Mouse (Mus musculus) cortical plate, adult 2 months (tissue): ENCODE results near the gene Ptprm. TPM values are rescaled to one million over a fixed set of nuclear protein-coding genes. Genes with fewer than 3 reads are reported as not detected.

Experiments used
- H3K27ac ChIP-seq: fragments of 200-500 bp; 2 replicates; pipeline ENCODE4 v1.5.1; 2012; ENCODE audit warnings: low read length, control low read depth, inconsistent platforms; ENCODE audit not compliant: insufficient read depth
- H3K4me1 ChIP-seq: fragments of 200-500 bp; 2 replicates; pipeline ENCODE4 v1.6.1; 2011; ENCODE audit warnings: low read length; ENCODE audit not compliant: control insufficient read depth, insufficient read depth
- H3K4me3 ChIP-seq: fragments of 200-500 bp; 2 replicates; pipeline ENCODE4 v1.5.1; 2011; ENCODE audit warnings: mild to moderate bottlenecking, low read length, control low read depth; ENCODE audit not compliant: insufficient read depth
- CTCF ChIP-seq: fragments of 200-500 bp; IDR thresholded peaks from 2 replicates; pipeline ENCODE4 v1.5.1; 2011; ENCODE audit warnings: mild to moderate bottlenecking, control low read depth, low read length; ENCODE audit not compliant: insufficient read depth; ENCODE audit errors: extremely low read depth
- POLR2A ChIP-seq: fragments of 200-500 bp; IDR thresholded peaks from 2 replicates; pipeline ENCODE4 v1.6.1; 2011; ENCODE audit warnings: mild to moderate bottlenecking, low read length, control low read depth; ENCODE audit not compliant: insufficient read depth; ENCODE audit errors: extremely low read depth
- polyA plus RNA-seq: library from polyadenylated mRNA; depleted of rRNA; stranded (reverse); fragments of >200 nt; gene quantifications from 2 replicates; pipeline ENCODE4 v1.2.3, GENCODE M21; 2012

Gene Ptprm
- polyA plus RNA-seq, 1 experiment: 21.8 TPM

GRCm38 (mm10) chr17:66768689-66769275, 585.5 kb downstream of the Ptprm start:
- no peak overlapping the region for H3K4me3 ChIP-seq
- TF ChIP-seq POLR2A (no peak), CTCF (no peak)
- no peaks in the 10 kb centered on the region for H3K4me1 ChIP-seq
- no peak overlapping the region for H3K27ac ChIP-seq

GRCm38 (mm10) chr17:66766166-66766565, 588.1 kb downstream of the Ptprm start:
- no peak for TF ChIP-seq CTCF
- no peak for TF ChIP-seq POLR2A
- Histone ChIP-seq H3K4me3 (no peak overlapping the region), H3K27ac (no peak overlapping the region), H3K4me1 (no peaks in the 10 kb centered on the region)

- TF ChIP-seq CTCF (no peak), POLR2A (no peak)
- no peaks in the 10 kb centered on the region for H3K4me1 ChIP-seq
- no peak overlapping the region for H3K4me3 ChIP-seq
- no peak overlapping the region for H3K27ac ChIP-seq
Observed at GRCm38 (mm10) chr17:66764435-66764834, 589.8 kb downstream of the Ptprm start.

- no peak overlapping the region for H3K4me3 ChIP-seq
- no peaks in the 10 kb centered on the region for H3K4me1 ChIP-seq
- TF ChIP-seq CTCF: no peak
- H3K27ac ChIP-seq: no peak overlapping the region
Observed at GRCm38 (mm10) chr17:66762716-66763115, 591.5 kb downstream of the Ptprm start.

GRCm38 (mm10) chr17:66761326-66762296, 592.6 kb downstream of the Ptprm start:
- Histone ChIP-seq H3K4me1 (no peaks in the 10 kb centered on the region), H3K4me3 (no peak overlapping the region), H3K27ac (no peak overlapping the region)
- TF ChIP-seq POLR2A (no peak), CTCF (no peak)

- Histone ChIP-seq H3K4me3 (no peak overlapping the region), H3K4me1 (no peaks in the 10 kb centered on the region), H3K27ac (no peak overlapping the region)
- TF ChIP-seq CTCF (no peak), POLR2A (no peak)
Observed at GRCm38 (mm10) chr17:66757025-66757511, 597.2 kb downstream of the Ptprm start.

GRCm38 (mm10) chr17:66756500-66756899, 597.8 kb downstream of the Ptprm start:
- H3K4me3 ChIP-seq: no peak overlapping the region
- TF ChIP-seq POLR2A: no peak
- no peaks in the 10 kb centered on the region for H3K4me1 ChIP-seq
- H3K27ac ChIP-seq: no peak overlapping the region

- no peak overlapping the region for H3K4me3 ChIP-seq
- H3K27ac ChIP-seq: no peak overlapping the region
- H3K4me1 ChIP-seq: no peaks in the 10 kb centered on the region
- TF ChIP-seq POLR2A: no peak
- TF ChIP-seq CTCF: peak; percentile 60
Observed at GRCm38 (mm10) chr17:66755191-66755654, 599.0 kb downstream of the Ptprm start.

DNA sequence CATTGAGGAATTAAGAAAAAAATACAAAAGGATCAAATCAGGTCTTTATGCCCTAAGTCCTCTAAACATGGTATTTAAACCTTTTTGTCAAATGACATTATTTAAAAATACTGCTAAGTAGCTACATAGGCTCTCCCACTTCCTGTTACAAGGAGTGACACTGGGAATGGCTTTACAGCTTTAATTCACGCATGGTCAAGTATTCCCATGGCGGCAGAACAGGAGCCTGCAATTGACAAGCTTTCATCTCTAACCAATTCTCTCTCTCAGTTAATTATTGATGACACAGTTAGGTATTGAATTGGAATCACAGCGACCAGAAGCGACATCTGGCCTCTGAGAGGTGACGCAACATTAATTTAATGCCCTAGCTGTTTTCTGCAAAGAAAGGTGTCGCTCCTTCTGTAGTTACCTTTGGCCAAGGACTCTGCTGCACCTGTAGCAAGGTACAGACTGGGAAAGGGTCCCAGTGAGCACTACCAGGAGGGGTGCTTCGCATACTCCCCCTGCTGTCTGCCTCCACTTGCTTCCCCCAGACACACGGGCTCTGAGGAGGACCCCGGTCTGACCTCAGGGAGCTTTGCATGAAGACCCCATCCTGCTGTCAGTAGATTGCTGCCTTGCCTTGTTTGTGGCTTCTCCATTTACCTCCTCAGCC, 599.9 kb downstream of the Ptprm start:
- TF ChIP-seq POLR2A (no peak), CTCF (no peak)
- Histone ChIP-seq H3K4me1 (no peaks in the 10 kb centered on the region), H3K27ac (no peak overlapping the region), H3K4me3 (no peak overlapping the region)

GRCm38 (mm10) chr17:66751746-66752145, 602.5 kb downstream of the Ptprm start:
- Histone ChIP-seq H3K27ac (no peak overlapping the region), H3K4me3 (no peak overlapping the region)

More at GRCm38 (mm10) chr17:66751746-66752145, 602.5 kb downstream of the Ptprm start:
- TF ChIP-seq CTCF (no peak), POLR2A (no peak)
- H3K4me1 ChIP-seq: no peaks in the 10 kb centered on the region
